Mouse (Mus musculus): ENCODE data around the gene Zfp979. TPM values are rescaled to one million over a fixed set of nuclear protein-coding genes. Genes with fewer than 3 reads are reported as not detected.
"Not testable (repeated sequence)": the region's sequence is repeated elsewhere in the genome, so short reads cannot be mapped to it uniquely, and the experiment has no call there.

Zfp979 gene
- under 1 TPM; 0.54 to 0.68 TPM for total RNA-seq (2021)

DNA sequence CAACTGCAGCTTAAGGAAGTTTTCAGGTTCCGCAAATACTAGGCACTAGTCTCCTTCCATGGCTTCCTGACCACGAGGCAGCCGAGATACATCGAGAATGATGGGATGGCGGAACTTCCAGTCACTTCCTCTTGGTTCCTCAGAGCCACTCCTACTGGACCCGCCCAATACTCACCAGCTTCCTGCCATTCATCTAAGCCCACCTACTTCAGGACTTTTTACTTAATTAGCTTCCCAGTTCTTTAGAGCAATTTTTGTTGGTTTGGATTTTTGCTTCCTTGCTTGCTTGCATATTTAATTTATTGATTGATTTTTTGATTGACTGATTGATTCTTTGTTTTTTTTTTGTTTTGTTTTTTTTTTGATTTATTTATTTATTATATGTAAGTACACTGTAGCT is at the start of gene Zfp979:
Gene Zfp979, minus strand, starts transcription at position 101 of the 400 bp plus-strand sequence.
- intact Hi-C loops (cut with DNase I); DNase-seq (ENCODE audit: low spot score in 2 of 2): not testable (repeated sequence)

GRCm38 (mm10) chr4:147655245-147655644 is 12.9 kb upstream of the Zfp979 start:
- intact Hi-C loops (cut with DNase I); DNase-seq (ENCODE audit: low spot score in 2 of 2): not testable (repeated sequence)

DNA sequence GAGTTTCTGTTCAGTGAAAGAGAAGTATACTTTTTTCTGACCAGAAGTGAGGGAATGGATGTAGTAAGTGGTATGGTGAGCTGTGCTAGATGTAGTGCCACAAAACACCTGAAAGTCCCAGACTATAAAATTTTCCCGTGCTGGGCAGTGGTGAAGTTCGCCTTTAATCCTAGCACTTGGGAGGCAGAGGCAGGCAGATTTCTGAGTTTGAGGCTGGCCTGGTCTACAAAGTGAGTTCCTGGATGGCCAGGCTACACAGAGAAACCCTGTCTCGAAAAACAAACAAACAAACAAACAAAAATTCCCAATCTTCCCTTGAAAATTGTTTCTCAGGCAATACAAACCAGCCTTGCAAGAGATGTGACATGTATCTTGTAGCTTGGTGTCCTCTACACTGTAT is 5.1 kb upstream of the Zfp979 start:
- intact Hi-C loops (cut with DNase I); DNase-seq (ENCODE audit: low spot score in 2 of 2): not testable (repeated sequence)

DNA sequence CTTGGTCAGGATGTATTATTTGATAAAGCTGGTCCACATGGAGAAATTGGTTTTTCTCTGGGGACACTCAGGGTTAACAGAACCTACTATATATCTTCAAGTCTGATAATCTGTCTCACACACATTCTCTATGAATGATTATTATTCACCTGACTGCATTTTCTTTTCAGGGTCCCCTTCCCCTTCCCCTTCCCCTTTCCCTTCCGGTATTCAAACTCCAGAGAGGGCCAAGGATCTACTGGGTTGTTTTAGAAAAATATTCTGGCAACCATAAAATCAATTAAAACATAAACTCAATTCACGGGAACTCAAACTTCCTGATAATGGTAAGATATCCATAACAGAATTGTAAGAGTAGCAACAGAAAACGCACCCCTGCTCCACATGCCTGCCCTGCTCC is 381 bp downstream of the Zfp979 start:
- intact Hi-C loops (cut with DNase I); DNase-seq (ENCODE audit: low spot score in 2 of 2): not testable (repeated sequence)

DNA sequence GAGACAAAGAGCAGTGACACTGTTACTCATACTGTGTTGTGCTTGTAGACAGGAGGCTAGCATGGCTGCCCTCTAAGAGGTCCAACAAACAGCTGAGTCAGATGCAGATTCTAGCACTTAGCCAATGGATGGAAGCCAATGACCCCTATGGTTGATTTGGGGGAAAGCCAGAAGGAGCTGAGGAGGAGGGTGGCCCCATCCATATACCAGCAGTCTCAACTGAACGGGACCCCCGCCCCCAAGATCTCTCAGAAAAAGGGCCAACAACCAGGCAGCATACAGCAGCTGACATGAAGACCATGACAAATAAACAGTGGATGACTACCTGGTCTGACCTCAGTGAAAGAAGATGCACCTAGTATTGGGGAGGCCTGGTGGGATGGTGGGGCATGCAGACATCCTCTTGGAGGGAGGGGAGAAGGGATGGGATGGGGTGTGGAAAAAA is 8.5 kb downstream of the Zfp979 start:
- DNase-seq (ENCODE audit: low spot score in 2 of 2); intact Hi-C loops (cut with DNase I): not testable (repeated sequence)

DNA sequence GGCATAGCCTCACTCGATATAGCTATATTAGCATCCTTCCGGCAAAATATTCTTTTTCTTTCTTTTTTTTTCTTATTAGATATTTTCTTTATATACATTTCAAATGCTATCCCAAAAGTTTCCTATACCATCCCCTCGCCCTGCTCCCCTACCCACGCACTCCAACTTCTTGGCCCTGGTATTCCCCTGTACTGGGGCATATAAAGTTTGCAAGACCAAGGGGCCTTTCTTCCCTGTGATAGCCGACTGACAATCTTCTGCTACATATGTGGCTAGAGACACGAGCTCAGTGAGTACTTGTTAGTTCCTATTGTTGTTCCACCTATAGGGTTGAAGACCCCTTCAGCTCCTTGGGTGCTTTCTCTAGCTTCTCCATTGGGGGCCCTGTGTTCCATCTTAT is 35.8 kb downstream of the Zfp979 start:
- intact Hi-C loops (cut with DNase I); DNase-seq (ENCODE audit: low spot score in 2 of 2): not testable (repeated sequence)

DNA sequence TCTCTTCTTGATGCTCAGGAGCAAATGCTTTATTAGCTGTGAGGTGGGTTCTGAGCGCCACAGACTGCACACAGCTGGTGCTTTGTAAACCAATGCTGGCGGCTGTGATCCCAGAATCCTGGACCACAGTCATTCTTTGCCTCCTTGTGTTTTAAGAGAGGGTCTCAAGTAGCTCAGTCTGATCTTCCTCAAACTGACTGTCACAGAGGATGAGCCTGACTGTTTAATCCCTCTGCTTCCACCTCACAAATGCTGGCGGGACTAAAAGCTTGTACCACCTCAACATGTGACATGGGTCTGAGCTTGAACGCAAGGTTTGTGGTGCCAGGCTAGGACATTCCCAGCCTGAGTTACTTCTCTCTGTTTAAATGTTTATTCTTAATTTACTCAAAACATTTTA is 36.8 kb downstream of the Zfp979 start:
- no peak for DNase-seq (ENCODE audit: low spot score in 2 of 2)

DNA sequence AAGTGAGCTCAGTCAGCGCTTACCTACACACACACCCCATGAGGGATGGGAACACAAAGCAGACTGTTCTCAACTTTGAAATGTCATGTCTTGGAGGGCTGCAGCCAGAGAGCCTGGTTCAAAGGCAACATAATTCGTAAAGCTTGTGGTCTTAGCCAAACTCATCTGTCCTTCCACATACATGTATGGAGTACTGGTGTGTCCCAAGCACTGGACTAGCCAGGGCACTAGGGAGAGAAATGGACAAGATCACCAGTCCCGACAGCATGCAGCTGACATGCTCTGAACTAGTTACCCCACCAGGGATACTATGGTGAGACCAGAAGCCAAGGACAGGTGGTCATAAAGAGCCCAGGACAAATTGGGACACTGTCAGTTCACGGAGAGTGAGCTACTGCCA is 38.5 kb downstream of the Zfp979 start:
- no peak for DNase-seq (ENCODE audit: low spot score in 2 of 2)
- intact Hi-C loops (cut with DNase I) = no loop called here

More for the DNA sequence above, 36.8 kb downstream of the Zfp979 start:
- intact Hi-C loops (cut with DNase I) = no loop called here

GRCm38 (mm10) chr4:147601881-147602280 is 40.4 kb downstream of the Zfp979 start:
- intact Hi-C loops (cut with DNase I) = no loop called here

GRCm38 (mm10) chr4:147598831-147599230 is 43.5 kb downstream of the Zfp979 start:
- intact Hi-C loops (cut with DNase I) = loop anchor here (5.0 kb wide), 1 partner anchor 672 kb away; no protein-coding TSS in a partner anchor
- DNase-seq (ENCODE audit: low spot score in 2 of 2) = no peak

More at GRCm38 (mm10) chr4:147601881-147602280, 40.4 kb downstream of the Zfp979 start:
- DNase-seq (ENCODE audit: low spot score in 2 of 2) = no peak

- no peak for DNase-seq (ENCODE audit: low spot score in 2 of 2)
- intact Hi-C loops (cut with DNase I) = loop anchor here (5.0 kb wide), 1 partner anchor 670 kb away; no protein-coding TSS in a partner anchor
These were observed 44.6 kb downstream of the Zfp979 start for GRCm38 (mm10) chr4:147597685-147598084.

DNA sequence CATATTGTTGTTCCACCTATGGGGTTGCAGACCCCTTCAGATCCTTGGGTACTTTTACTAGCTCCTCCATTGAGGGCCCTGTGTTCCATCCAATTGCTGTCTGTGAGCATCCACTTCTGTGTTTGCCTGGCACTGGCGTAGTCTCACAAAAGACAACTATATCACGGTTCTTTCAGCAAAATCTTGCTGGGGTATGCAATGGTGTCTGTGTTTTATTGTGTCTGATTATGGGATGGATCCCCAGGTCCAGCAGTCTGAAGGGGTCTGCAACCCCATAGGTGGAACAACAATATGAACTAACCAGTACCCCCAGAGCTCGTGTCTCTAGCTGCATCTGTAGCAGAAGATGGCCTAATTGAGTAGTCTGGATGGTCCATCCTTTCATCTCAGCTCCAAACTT is 47.7 kb downstream of the Zfp979 start:
- not testable (repeated sequence) for DNase-seq (ENCODE audit: low spot score in 2 of 2)
- intact Hi-C loops (cut with DNase I) = loop anchor here (5.0 kb wide), 1 partner anchor 667 kb away; no protein-coding TSS in a partner anchor

DNA sequence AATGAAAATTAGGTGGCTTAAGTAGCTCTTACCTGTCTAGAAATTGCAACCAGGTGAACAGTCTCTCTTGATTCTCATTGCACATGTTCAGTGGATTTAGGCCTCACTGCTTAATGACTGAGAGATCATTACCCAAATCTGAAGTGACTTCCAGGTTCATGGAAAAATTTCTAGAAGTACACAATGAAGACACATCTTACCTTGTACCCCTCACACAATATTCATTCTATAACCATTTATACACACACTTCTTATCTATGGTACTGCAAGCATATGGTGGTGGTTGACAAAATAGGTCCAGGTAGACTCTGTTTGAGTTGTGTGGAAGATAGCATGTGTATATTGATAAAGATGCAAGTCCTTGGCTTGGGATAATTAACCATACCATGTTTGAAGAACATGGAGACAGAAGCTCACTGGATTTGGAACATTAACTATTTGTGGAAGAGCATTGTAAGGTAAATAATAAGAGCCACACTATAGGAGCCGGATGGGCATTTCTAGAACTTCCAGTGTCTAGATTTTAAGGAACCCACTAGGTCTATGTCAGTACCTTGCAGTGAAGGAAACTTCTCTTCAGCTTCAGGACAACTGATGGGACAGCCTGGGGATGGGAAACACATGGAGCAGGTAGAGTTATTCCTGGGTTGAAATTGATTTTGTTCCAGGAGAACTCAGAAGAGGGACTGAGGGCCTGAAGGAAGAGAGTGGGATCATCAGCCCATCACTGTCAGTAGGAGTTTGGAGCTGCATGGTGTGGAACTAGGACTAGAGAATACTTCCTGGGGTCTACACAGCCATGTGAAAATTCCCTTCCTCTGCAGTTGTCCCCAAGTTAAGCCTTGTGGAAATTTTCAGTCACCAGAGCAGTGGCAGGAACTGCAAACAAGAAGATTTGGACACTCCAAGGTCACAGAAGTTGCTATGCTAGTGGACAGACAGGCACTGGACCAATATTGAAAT is 55.5 kb downstream of the Zfp979 start:
- DNase-seq (ENCODE audit: low spot score in 2 of 2) = no peak
- intact Hi-C loops (cut with DNase I) = loop anchor here (5.0 kb wide), 1 partner anchor 64 kb away; no protein-coding TSS in a partner anchor

GRCm38 (mm10) chr4:147579371-147579770 is 62.9 kb downstream of the Zfp979 start:
- DNase-seq (ENCODE audit: low spot score in 2 of 2); intact Hi-C loops (cut with DNase I): not testable (repeated sequence)

DNA sequence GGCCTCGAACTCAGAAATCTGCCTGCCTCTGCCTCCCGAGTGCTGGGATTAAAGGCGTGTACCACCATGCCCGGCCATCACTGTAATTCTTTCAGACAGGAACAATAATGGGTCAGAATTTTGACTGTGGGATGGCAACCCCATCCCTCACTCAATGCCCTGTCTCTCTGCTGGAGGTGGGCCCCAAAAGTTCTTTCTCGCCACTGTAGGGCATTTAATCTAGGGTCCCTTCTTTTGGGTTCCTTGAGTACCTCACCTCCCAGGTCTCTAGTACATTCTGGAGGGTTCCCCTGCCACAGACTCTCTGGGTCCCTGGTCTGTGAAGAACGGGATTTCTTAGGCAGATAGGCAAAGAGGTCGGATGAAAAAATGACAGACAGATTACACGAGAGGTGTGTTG is 71.2 kb downstream of the Zfp979 start:
- not testable (repeated sequence) for DNase-seq (ENCODE audit: low spot score in 2 of 2)

GRCm38 (mm10) chr4:147565426-147566220 is 76.7 kb downstream of the Zfp979 start:
- intact Hi-C loops (cut with DNase I) = no loop called here
- DNase-seq (ENCODE audit: low spot score in 2 of 2) = no peak

More for the DNA sequence above, 71.2 kb downstream of the Zfp979 start:
- intact Hi-C loops (cut with DNase I) = not testable (repeated sequence)

Data from left cerebral cortex, postnatal 36 days (tissue).